Mouse (Mus musculus) thymus, adult 2 months (tissue): ENCODE results near the gene Milr1. TPM values are rescaled to one million over a fixed set of nuclear protein-coding genes. Genes with fewer than 3 reads are reported as not detected.
"Not testable (repeated sequence)": the region's sequence is repeated elsewhere in the genome, so short reads cannot be mapped to it uniquely, and the experiment has no call there.

Experiments
- DNase-seq: peaks from one replicate; pipeline ENCODE4 v3.0.0; 2021
- H3K27ac ChIP-seq: fragments of 200-500 bp; 2 replicates; pipeline ENCODE4 v1.5.1; 2012; ENCODE audit warnings: low read length, control low read depth; ENCODE audit not compliant: control insufficient read depth, insufficient read depth
- H3K27me3 ChIP-seq: fragments of 200-500 bp; 2 replicates; pipeline ENCODE4 v1.6.1; 2012; ENCODE audit warnings: mild to moderate bottlenecking, low read length, moderate library complexity, mixed read lengths; ENCODE audit not compliant: control insufficient read depth, insufficient read depth
- H3K36me3 ChIP-seq: fragments of 200-500 bp; 2 replicates; pipeline ENCODE4 v1.6.1; 2012; ENCODE audit warnings: mild to moderate bottlenecking, low read length, moderate library complexity; ENCODE audit not compliant: control insufficient read depth, insufficient read depth
- H3K4me1 ChIP-seq: fragments of 200-500 bp; replicated peaks from 2 replicates; pipeline ENCODE4 v1.6.1; 2012; ENCODE audit warnings: low read length; ENCODE audit not compliant: control insufficient read depth, insufficient read depth
- H3K4me3 ChIP-seq: fragments of 200-500 bp; 2 replicates; pipeline ENCODE4 v1.5.1; 2012; ENCODE audit warnings: mild to moderate bottlenecking, low read length, control low read depth, moderate library complexity; ENCODE audit not compliant: control insufficient read depth, insufficient read depth
- CTCF ChIP-seq: fragments of 200-500 bp; IDR thresholded peaks from 2 replicates; pipeline ENCODE4 v1.5.1; 2012; ENCODE audit warnings: mild to moderate bottlenecking, control low read depth, low read length, moderate library complexity, borderline replicate concordance; ENCODE audit not compliant: control insufficient read depth, poor library complexity, insufficient read depth; ENCODE audit errors: extremely low read depth
- POLR2A ChIP-seq: fragments of 200-500 bp; IDR thresholded peaks from 2 replicates; pipeline ENCODE4 v1.6.1; 2012; ENCODE audit warnings: mild to moderate bottlenecking, low read length, control low read depth, moderate library complexity; ENCODE audit not compliant: control insufficient read depth, poor library complexity, insufficient read depth; ENCODE audit errors: extremely low read depth
- WGBS: fragments of 180-500 bp; shearing (Covaris S2); methylation state at CpG from one replicate; pipeline ENCODE4 v1.1.7; 2018; 5-methylcytosine and 5-hydroxymethylcytosine counted together
- polyA plus RNA-seq: library from polyadenylated mRNA; depleted of rRNA; stranded (reverse); fragments of >200 nt; gene quantifications from 2 replicates; pipeline ENCODE4 v1.2.3, GENCODE M21; 2012

Milr1 gene
- polyA plus RNA-seq, 1 experiment, result 3.6 TPM

DNA sequence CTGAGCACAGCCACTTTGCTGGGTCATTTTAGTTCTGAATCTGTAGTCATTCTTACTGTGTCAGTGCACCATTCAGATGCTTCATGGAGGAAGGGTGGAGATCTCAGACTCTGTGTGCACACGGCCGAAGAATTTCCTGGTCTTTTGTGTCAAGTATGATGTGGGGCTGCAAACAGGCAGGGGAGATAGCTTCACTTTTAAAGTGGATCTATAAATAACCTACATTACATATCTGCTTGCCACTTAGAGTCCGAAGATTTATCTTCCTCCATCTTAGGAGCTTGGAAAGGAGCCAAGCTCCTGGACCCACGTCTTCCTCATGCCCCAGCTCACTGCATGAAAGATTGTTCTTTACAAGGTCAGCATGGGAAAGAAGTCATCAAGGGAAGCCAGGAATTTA is 20.3 kb upstream of the Milr1 start:
- H3K36me3 ChIP-seq, result peaks cover 14% of the 10 kb centered on the region
- no peak for DNase-seq
- no peak overlapping the region for H3K27ac ChIP-seq
- no peaks in the 10 kb centered on the region for H3K27me3 ChIP-seq
- H3K4me3 ChIP-seq, result no peak overlapping the region
- 97% methylated on average over 4 of the region's 4 CpGs for WGBS
- TF ChIP-seq POLR2A (no peak), CTCF (no peak)
- no peaks in the 10 kb centered on the region for H3K4me1 ChIP-seq

DNA sequence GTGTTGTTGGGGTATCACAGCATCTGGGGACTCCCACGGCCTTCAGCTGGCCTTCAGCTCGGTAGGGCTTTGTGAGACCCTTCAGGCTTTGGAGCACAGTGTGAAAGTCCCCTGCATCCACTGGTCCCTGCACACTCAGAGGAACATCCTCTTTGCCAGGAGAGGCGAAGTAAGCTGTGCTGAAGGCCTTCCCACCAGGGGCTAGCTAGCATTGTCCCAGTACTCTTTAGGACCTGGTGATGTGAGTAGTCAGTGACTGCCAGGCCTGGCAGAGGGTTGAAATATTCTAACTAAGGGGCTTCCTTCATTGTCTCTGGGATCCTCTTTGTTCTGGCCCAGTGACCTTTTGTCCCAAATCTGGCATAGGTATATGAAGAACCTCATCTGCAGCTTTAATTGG is 14.4 kb upstream of the Milr1 start:
- DNase-seq, result no peak
- H3K36me3 ChIP-seq, result peaks cover 1% of the 10 kb centered on the region; the same call in 1 of the 2 replicates
- 97% methylated on average over 3 of the region's 3 CpGs for WGBS
- no peak overlapping the region for H3K27ac ChIP-seq
- peaks cover 3% of the 10 kb centered on the region; the same call in 1 of the 2 replicates for H3K4me1 ChIP-seq
- no peak overlapping the region for H3K4me3 ChIP-seq
- H3K27me3 ChIP-seq, result no peaks in the 10 kb centered on the region
- TF ChIP-seq CTCF, result no peak
- TF ChIP-seq POLR2A, result no peak

DNA sequence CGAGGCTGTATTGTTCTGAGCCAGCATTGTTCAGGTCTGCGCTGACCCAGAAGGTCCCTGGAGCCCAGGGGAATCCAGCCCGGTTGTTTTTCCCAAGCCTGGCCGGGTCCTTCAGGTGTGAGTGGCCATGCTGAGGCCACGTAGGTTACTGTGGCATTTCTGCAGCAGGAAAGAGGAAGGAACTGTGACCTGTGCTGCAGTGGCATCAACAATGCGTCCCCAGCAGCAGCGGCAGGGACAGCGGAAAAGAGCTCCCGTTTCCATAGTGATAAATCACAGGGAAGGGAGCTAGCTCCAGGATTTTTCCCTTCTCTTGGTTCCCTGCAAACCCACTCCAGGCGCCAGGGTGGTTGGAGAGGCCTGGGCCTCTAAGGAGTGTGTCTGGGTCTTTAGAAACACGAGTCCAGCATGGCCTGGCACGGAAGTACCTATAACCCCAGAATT is 13.8 kb upstream of the Milr1 start:
- Histone ChIP-seq H3K36me3 (no peaks in the 10 kb centered on the region; the same call in 1 of the 2 replicates), H3K27me3 (no peaks in the 10 kb centered on the region), H3K4me3 (no peak overlapping the region), H3K27ac (no peak overlapping the region), H3K4me1 (peaks cover 3% of the 10 kb centered on the region; the same call in 1 of the 2 replicates)
- DNase-seq, result no peak
- TF ChIP-seq POLR2A (no peak), CTCF (no peak)
- WGBS, result 78% methylated on average over 12 of the region's 12 CpGs

DNA sequence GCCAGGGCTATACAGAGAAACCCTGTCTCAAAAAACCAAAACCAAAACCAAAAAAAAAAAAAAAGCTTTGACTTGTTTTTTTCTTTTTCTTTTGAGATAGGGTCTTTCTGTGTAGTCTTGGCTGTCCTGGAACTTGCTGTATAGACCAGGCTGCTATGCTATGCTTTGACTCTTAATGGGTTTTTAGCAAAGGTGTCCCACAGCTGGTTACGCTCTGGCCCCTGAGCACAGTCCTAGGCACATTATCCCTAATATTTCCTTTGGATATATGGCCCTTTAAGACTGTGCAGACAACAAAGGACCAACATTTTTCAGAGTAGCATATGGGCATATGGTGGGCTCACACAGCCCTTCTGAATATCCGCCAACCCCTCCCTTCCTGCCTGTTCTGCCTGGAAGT is 11.9 kb upstream of the Milr1 start:
- no peak for DNase-seq
- Histone ChIP-seq H3K27me3 (no peaks in the 10 kb centered on the region), H3K4me1 (peaks cover 3% of the 10 kb centered on the region; the same call in 1 of the 2 replicates), H3K4me3 (no peak overlapping the region), H3K36me3 (no peaks in the 10 kb centered on the region), H3K27ac (no peak overlapping the region)
- TF ChIP-seq CTCF (no peak), POLR2A (no peak)
- 100% methylated on average over 2 of the region's 2 CpGs for WGBS

DNA sequence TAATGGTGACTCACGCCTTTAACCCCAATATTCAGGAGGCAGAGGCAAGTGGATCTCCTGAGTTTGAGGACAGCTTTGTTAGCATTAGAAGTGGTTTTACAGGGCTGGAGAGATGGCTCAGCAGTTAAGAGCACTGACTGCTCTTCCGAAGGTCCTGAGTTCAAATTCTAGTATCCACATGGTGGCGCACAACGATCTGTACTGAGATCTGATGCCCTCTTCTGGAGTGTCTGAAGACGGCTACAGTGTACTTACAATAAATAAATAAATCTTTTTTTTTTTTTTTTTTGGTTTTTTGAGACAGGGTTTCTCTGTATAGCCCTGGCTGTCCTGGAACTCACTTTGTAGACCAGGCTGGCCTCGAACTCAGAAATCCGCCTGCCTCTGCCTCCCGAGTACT is 10.3 kb upstream of the Milr1 start:
- H3K4me3 ChIP-seq, DNase-seq, H3K27me3 ChIP-seq, H3K4me1 ChIP-seq, H3K27ac ChIP-seq, H3K36me3 ChIP-seq: not testable (repeated sequence)
- 95% methylated on average over 5 of the region's 8 CpGs for WGBS

DNA sequence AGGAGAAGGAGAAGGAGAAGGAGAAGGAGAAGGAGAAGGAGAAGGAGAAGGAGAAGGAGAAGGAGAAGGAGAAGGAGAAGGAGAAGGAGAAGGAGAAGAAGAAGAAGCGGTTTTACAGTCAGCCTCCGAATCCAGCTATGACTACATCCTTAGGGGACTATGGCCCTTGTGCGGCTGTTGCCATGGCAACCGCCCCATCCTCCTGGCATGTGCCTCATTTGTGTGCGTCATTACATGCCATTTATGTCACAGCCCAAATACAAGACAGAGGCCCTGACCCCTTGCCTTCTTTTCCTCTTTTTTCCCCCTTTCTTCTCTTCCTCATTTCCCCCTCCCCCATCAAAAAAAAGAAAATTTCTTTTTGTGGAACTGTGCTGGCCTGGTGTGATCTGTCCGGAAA is 9.8 kb upstream of the Milr1 start:
- DNase-seq, result no peak
- H3K27ac ChIP-seq, result no peak overlapping the region
- peaks cover 3% of the 10 kb centered on the region; the same call in 1 of the 2 replicates for H3K4me1 ChIP-seq
- no peaks in the 10 kb centered on the region for H3K36me3 ChIP-seq
- no peak overlapping the region for H3K4me3 ChIP-seq
- no peaks in the 10 kb centered on the region for H3K27me3 ChIP-seq
- no peak for TF ChIP-seq POLR2A
- TF ChIP-seq CTCF, result no peak
- 89% methylated on average over 6 of the region's 6 CpGs for WGBS

DNA sequence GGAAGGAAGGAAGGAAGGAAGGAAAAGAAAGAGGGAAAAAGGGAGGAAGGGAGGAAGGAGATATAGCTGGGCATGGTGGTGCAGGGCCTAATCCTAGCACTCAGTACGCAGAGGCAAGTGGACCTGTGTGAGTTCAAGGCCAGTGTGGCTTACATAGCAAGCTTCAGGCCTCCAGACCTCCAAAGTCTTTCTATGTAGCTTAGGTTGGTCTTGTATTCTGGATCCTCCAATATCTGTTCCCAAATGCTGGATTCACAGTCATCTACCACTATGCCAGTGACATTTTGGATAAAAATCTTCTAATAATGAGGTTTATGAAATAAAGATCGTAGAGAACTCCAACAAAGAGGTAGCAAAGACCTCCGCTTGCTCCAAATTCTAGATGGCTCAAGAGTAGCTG is 9.2 kb upstream of the Milr1 start:
- TF ChIP-seq POLR2A, result no peak
- no peak for TF ChIP-seq CTCF
- WGBS, result 97% methylated on average over 3 of the region's 3 CpGs
- Histone ChIP-seq H3K36me3 (no peaks in the 10 kb centered on the region), H3K27me3 (no peaks in the 10 kb centered on the region), H3K27ac (no peak overlapping the region), H3K4me1 (peaks cover 3% of the 10 kb centered on the region; the same call in 1 of the 2 replicates), H3K4me3 (no peak overlapping the region)
- DNase-seq, result no peak

DNA sequence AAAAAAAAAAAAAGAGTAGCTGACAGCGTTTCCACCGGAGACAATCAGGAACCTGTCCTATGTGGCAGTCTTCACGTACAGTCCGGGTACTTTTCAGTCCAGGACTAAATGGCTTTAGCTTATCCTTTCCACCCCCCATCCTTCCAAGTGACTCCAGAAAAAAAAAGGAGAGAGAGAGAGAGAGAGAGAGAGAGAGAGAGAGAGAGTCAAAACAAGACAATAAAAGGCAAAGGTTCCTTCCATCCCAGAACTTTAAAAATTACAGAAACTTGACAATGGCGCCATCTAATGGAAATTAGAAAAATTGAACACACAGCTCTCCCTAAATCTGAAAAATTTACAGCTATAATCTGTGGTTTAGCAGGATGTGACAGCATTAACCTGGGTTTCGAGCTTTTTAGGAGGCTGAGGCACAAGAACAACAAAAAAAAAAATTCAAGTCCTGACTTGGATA is 8.6 kb upstream of the Milr1 start:
- peaks cover 3% of the 10 kb centered on the region; the same call in 1 of the 2 replicates for H3K4me1 ChIP-seq
- WGBS, result 52% methylated on average over 6 of the region's 6 CpGs
- no peaks in the 10 kb centered on the region for H3K36me3 ChIP-seq
- H3K27ac ChIP-seq, result no peak overlapping the region
- no peak for DNase-seq
- H3K27me3 ChIP-seq, result no peaks in the 10 kb centered on the region
- TF ChIP-seq POLR2A, result no peak
- no peak for TF ChIP-seq CTCF
- H3K4me3 ChIP-seq, result no peak overlapping the region
